Mouse (Mus musculus): ENCODE measurements at regions not wholly inside any gene's neighbourhood (a gene's known extent, or its start where the extent isn't known, plus 50 kb on each side); places are given as distances from the start of the nearest gene placed in this dataset.
"Not testable (repeated sequence)": the region's sequence is repeated elsewhere in the genome, so short reads cannot be mapped to it uniquely, and the experiment has no call there.

- no peak overlapping the region for H3K9ac ChIP-seq (replicated peaks; ENCODE audit: low read depth)
- H3K36me3 ChIP-seq (ENCODE audit: insufficient read depth, low read length), result no peaks in the 10 kb centered on the region
- 85% methylated on average over 10 of the region's 10 CpGs for WGBS
- TF ChIP-seq EP300 (IDR thresholded peaks at IDR 0.05), result no peak
- no peak for TF ChIP-seq CTCF (IDR thresholded peaks at IDR 0.05)
- H3K4me2 ChIP-seq (replicated peaks; ENCODE audit: low read depth, low read length), result no peak overlapping the region
- no peaks in the 10 kb centered on the region for H3K27me3 ChIP-seq (replicated peaks; ENCODE audit: insufficient read depth, low read length)
- H3K27ac ChIP-seq (ENCODE audit: low read length), result no peak overlapping the region
- no peak overlapping the region for H3K4me3 ChIP-seq (ENCODE audit: low read depth, low read length)
- ATAC-seq, result no peak
- no peak for DNase-seq (ENCODE audit: low spot score)
- no peaks in the 10 kb centered on the region for H3K4me1 ChIP-seq (ENCODE audit: insufficient read depth, low read depth, low read length)
- no peaks in the 10 kb centered on the region for H3K9me3 ChIP-seq (ENCODE audit: low read length)
These were observed 242.5 kb downstream of the 3100002H09Rik start for GRCm38 (mm10) chr4:124368085-124368484.

- ATAC-seq, result no peak
- Histone ChIP-seq H3K36me3 (ENCODE audit: insufficient read depth, low read length) (no peaks in the 10 kb centered on the region), H3K27ac (ENCODE audit: low read length) (no peak overlapping the region), H3K4me2 (replicated peaks; ENCODE audit: low read depth, low read length) (no peak overlapping the region), H3K27me3 (replicated peaks; ENCODE audit: insufficient read depth, low read length) (no peaks in the 10 kb centered on the region), H3K4me1 (ENCODE audit: insufficient read depth, low read depth, low read length) (no peaks in the 10 kb centered on the region), H3K9me3 (ENCODE audit: low read length) (no peaks in the 10 kb centered on the region), H3K9ac (replicated peaks; ENCODE audit: low read depth) (no peak overlapping the region), H3K4me3 (ENCODE audit: low read depth, low read length) (no peak overlapping the region)
- TF ChIP-seq EP300 (IDR thresholded peaks at IDR 0.05) (no peak), CTCF (IDR thresholded peaks at IDR 0.05) (no peak)
- 61% methylated on average over 6 of the region's 6 CpGs for WGBS
- no peak for DNase-seq (ENCODE audit: low spot score)
These were observed 250.1 kb downstream of the 3100002H09Rik start for GRCm38 (mm10) chr4:124360578-124360908.

GRCm38 (mm10) chr4:124359707-124360577, 250.7 kb downstream of the 3100002H09Rik start:
- Histone ChIP-seq H3K27me3 (replicated peaks; ENCODE audit: insufficient read depth, low read length) (no peaks in the 10 kb centered on the region), H3K4me2 (replicated peaks; ENCODE audit: low read depth, low read length) (no peak overlapping the region), H3K9me3 (ENCODE audit: low read length) (no peaks in the 10 kb centered on the region), H3K4me1 (ENCODE audit: insufficient read depth, low read depth, low read length) (no peaks in the 10 kb centered on the region), H3K9ac (replicated peaks; ENCODE audit: low read depth) (no peak overlapping the region), H3K4me3 (ENCODE audit: low read depth, low read length) (no peak overlapping the region), H3K36me3 (ENCODE audit: insufficient read depth, low read length) (no peaks in the 10 kb centered on the region), H3K27ac (ENCODE audit: low read length) (no peak overlapping the region)
- DNase-seq (ENCODE audit: low spot score), result no peak
- ATAC-seq, result no peak
- 35% methylated on average over 13 of the region's 13 CpGs for WGBS
- TF ChIP-seq CTCF (IDR thresholded peaks at IDR 0.05), result no peak
- no peak for TF ChIP-seq EP300 (IDR thresholded peaks at IDR 0.05)

GRCm38 (mm10) chr4:124358456-124358855, 252.1 kb downstream of the 3100002H09Rik start:
- H3K4me1 ChIP-seq (ENCODE audit: insufficient read depth, low read depth, low read length); ATAC-seq; H3K27me3 ChIP-seq (replicated peaks; ENCODE audit: insufficient read depth, low read length); DNase-seq (ENCODE audit: low spot score); H3K27ac ChIP-seq (ENCODE audit: low read length); H3K9me3 ChIP-seq (ENCODE audit: low read length); H3K36me3 ChIP-seq (ENCODE audit: insufficient read depth, low read length); H3K9ac ChIP-seq (replicated peaks; ENCODE audit: low read depth); H3K4me3 ChIP-seq (ENCODE audit: low read depth, low read length); H3K4me2 ChIP-seq (replicated peaks; ENCODE audit: low read depth, low read length): not testable (repeated sequence)
- WGBS, result 3% methylated on average over 3 of the region's 8 CpGs

- H3K9ac ChIP-seq (replicated peaks; ENCODE audit: low read depth), result no peak overlapping the region
- H3K27me3 ChIP-seq (replicated peaks; ENCODE audit: insufficient read depth, low read length), result no peaks in the 10 kb centered on the region
- H3K4me3 ChIP-seq (ENCODE audit: low read depth, low read length), result no peak overlapping the region
- TF ChIP-seq CTCF (IDR thresholded peaks at IDR 0.05) (no peak), EP300 (IDR thresholded peaks at IDR 0.05) (no peak)
- H3K4me1 ChIP-seq (ENCODE audit: insufficient read depth, low read depth, low read length), result no peaks in the 10 kb centered on the region
- H3K9me3 ChIP-seq (ENCODE audit: low read length), result no peaks in the 10 kb centered on the region
- 83% methylated on average over 3 of the region's 3 CpGs for WGBS
- H3K4me2 ChIP-seq (replicated peaks; ENCODE audit: low read depth, low read length), result no peak overlapping the region
- H3K36me3 ChIP-seq (ENCODE audit: insufficient read depth, low read length), result no peaks in the 10 kb centered on the region
- H3K27ac ChIP-seq (ENCODE audit: low read length), result no peak overlapping the region
- ATAC-seq (no peak), DNase-seq (ENCODE audit: low spot score) (no peak)
These were observed 260.2 kb downstream of the 3100002H09Rik start for GRCm38 (mm10) chr4:124350361-124350760.

- H3K4me2 ChIP-seq (replicated peaks; ENCODE audit: low read depth, low read length), result no peak overlapping the region
- no peak overlapping the region for H3K27ac ChIP-seq (ENCODE audit: low read length)
- no peaks in the 10 kb centered on the region for H3K9me3 ChIP-seq (ENCODE audit: low read length)
- 55% methylated on average over 15 of the region's 15 CpGs for WGBS
- no peak overlapping the region for H3K4me3 ChIP-seq (ENCODE audit: low read depth, low read length)
- H3K9ac ChIP-seq (replicated peaks; ENCODE audit: low read depth), result no peak overlapping the region
- ATAC-seq (no peak), DNase-seq (ENCODE audit: low spot score) (no peak)
- H3K36me3 ChIP-seq (ENCODE audit: insufficient read depth, low read length), result no peaks in the 10 kb centered on the region
- TF ChIP-seq CTCF (IDR thresholded peaks at IDR 0.05) (no peak), EP300 (IDR thresholded peaks at IDR 0.05) (no peak)
- H3K4me1 ChIP-seq (ENCODE audit: insufficient read depth, low read depth, low read length), result no peaks in the 10 kb centered on the region
- no peaks in the 10 kb centered on the region for H3K27me3 ChIP-seq (replicated peaks; ENCODE audit: insufficient read depth, low read length)
These were observed 260.9 kb downstream of the 3100002H09Rik start for GRCm38 (mm10) chr4:124349610-124350295.

All from lung, postnatal 0 days (tissue).